Mouse (Mus musculus) brain, embryonic 14.5 days (tissue): Measurements from ENCODE around the gene Mpg. TPM values are rescaled to one million over a fixed set of nuclear protein-coding genes. Genes with fewer than 3 reads are reported as not detected.

ENCODE experiments used
- DNase-seq: peaks from one replicate; pipeline ENCODE4 v3.0.0-alpha.2; 2011; ENCODE audit warnings: low read depth
- CTCF ChIP-seq: fragments of 200-500 bp; IDR thresholded peaks from 2 replicates; pipeline ENCODE4 v1.5.1; 2012; ENCODE audit warnings: inconsistent platforms, mild to moderate bottlenecking, moderate library complexity, borderline replicate concordance; ENCODE audit not compliant: insufficient read depth, insufficient read length; ENCODE audit errors: extremely low read depth
- POLR2A ChIP-seq: fragments of 200-500 bp; IDR thresholded peaks from 2 replicates; pipeline ENCODE4 v1.6.1; 2012; ENCODE audit warnings: mild to moderate bottlenecking, inconsistent platforms, borderline replicate concordance; ENCODE audit not compliant: poor library complexity, insufficient read depth, insufficient read length, severe bottlenecking; ENCODE audit errors: extremely low read depth
- polyA plus RNA-seq: library from polyadenylated mRNA; depleted of rRNA; stranded (reverse); fragments of >200 nt; gene quantifications from 2 replicates; pipeline ENCODE4 v1.2.3, GENCODE M21; 2012

Gene Mpg
- polyA plus RNA-seq, 1 experiment = 21.3 TPM

- TF ChIP-seq POLR2A (no peak), CTCF (peak; percentile 73)
- DNase-seq = peak; percentile 70
Observed at GRCm38 (mm10) chr11:32236712-32237410, 10.6 kb downstream of the Mpg start.

DNA sequence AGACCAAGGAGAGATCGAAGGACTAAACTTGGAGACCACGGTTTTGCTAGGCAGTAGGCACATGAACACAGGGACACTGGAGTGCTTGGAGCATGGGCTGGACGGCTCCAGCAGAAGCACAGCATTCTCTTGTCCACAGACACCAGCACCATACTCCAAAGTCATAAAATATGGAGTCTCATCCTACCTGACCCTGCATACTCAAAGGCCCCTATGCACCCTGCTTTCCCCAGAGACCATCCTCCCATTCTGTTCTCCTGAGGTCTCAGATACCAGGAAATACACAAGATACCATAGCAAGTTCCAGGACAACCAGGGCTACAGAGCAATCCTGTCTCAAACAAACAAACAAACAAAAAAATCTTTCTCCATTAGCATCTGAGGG lies 11.1 kb downstream of the Mpg start:
- DNase-seq = no peak
- no peak for TF ChIP-seq CTCF
- no peak for TF ChIP-seq POLR2A

- peak; percentile 73 for DNase-seq
- TF ChIP-seq POLR2A = no peak
- TF ChIP-seq CTCF = peak; percentile 93
Observed at GRCm38 (mm10) chr11:32238093-32238860, 12.0 kb downstream of the Mpg start.

DNA sequence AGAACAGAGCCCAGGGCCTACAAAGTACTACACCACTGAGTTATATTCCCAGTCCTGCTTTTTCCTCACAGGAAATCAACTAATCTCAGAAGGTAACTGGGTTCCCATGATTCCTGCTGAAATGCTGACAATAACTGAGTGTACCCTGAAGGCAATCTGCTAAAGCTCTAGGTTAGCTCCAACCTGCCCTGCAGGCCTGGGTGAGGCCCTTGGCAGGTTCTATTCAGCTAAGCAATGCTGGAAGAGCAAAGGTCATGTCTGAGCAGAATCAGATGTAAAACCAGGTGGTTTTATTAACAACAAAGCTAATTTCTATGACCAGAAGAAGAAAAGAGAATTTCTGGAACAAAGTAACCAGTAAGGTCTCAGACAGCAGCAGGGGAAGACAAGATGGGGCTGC lies 15.1 kb downstream of the Mpg start:
- no peak for TF ChIP-seq CTCF
- TF ChIP-seq POLR2A = no peak
- no peak for DNase-seq

DNA sequence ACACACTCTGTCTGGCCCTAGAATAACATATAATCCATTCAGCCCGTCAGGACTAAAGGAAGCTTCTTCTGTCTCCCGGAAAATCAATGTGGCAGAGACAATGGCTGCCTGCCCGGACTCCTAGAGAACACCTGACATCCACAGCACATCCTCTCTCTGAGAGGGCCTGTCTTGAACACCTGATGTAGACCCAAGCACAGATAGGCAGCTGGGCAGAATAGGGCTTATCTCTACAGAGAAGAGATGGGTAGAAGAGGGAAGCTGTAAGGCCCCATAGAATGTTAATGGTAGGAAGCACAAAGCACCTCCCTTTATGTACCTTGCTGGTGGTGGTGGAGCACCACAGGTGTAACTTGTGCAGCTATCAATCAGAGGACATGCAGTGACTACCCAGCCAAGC lies 15.9 kb downstream of the Mpg start:
- TF ChIP-seq POLR2A (no peak), CTCF (no peak)
- no peak for DNase-seq

DNA sequence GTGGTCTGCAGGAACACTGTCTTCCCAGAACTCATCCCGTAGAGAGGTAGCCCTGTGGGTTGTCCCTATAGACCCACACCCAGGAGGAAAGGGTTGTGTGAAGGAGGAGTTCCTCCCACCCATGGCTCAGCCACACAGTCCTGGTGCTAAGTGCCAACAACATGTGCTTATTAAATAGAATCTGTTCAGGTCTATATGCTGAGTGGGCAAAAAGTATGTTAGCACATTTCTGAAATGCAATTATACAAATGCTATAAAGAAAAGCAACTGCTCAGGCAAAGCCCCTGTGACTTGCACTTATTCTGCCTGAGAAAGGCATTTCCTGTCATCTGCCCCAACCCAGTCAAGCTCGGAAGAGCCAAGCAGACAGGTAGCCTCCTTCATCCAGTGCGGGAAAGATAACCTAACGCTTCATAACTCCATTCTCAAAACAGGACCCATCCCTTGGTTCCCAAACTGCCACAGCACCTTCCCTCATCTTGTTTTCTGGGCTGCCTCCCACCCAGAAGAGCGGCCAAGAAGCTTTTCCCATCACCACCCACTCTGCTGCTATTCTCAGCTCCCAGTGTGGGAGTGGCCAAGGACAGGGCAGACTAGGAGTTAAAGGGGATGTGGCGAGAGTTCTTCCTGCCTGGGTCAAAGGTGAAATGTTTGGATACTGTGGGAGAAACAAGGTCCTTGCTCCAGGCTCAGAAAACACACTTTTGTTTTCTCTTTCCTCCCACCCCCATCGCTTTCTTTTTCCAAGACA lies 17.1 kb downstream of the Mpg start:
- no peak for DNase-seq
- no peak for TF ChIP-seq POLR2A

GRCm38 (mm10) chr11:32244064-32244463 lies 17.8 kb downstream of the Mpg start:
- TF ChIP-seq POLR2A (no peak), CTCF (no peak)
- no peak for DNase-seq

GRCm38 (mm10) chr11:32244617-32245016 lies 18.3 kb downstream of the Mpg start:
- TF ChIP-seq POLR2A (no peak), CTCF (no peak)
- DNase-seq = no peak

- no peak for DNase-seq
- TF ChIP-seq POLR2A = no peak
- TF ChIP-seq CTCF = no peak
Observed at GRCm38 (mm10) chr11:32245614-32246013, 19.3 kb downstream of the Mpg start.

DNA sequence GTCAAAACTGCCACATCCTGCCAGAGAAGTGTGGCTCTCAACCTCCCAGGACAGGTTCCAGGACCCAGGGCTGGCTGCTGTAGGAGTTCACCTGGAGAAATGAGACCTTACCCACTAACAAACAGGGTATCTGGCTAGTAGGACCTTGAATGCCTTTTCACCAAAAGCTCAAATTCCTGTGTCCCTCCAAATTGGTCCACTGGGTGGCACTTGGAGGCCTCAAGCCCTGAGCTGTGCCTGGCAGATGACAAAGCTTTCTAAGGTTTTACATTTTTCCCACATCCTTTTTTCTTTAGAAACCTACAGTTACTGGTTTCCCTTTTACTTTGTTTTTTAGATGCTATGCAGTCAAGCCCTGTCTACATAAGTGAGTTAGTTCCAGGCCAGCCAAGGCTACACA lies 20.8 kb downstream of the Mpg start:
- no peak for DNase-seq

GRCm38 (mm10) chr11:32248350-32248749 lies 22.0 kb downstream of the Mpg start:
- no peak for DNase-seq
- TF ChIP-seq CTCF (no peak), POLR2A (no peak)

More for the DNA sequence above, 20.8 kb downstream of the Mpg start:
- TF ChIP-seq POLR2A (no peak), CTCF (peak; percentile 30; the same call in 1 of the 2 replicates)

- no peak for DNase-seq
- TF ChIP-seq POLR2A (no peak), CTCF (no peak)
Observed at GRCm38 (mm10) chr11:32250880-32251763, 24.8 kb downstream of the Mpg start.
